Mouse (Mus musculus) forebrain, embryonic 13.5 days (tissue): ENCODE results near the gene Spock1. TPM values are rescaled to one million over a fixed set of nuclear protein-coding genes. Genes with fewer than 3 reads are reported as not detected.

ENCODE experiments used
- ATAC-seq: fragments of 200-750 bp; cut with Nextera tagmentation; 2 replicates; pipeline ENCODE4 v1.8.0; 2017
- H3K27ac ChIP-seq: fragments of 300-500 bp; sonication (generic); 2 replicates; pipeline ENCODE4 v1.5.1; 2015; ENCODE audit warnings: inconsistent platforms, mild to moderate bottlenecking, moderate library complexity
- H3K27me3 ChIP-seq: fragments of 300-500 bp; sonication (generic); 2 replicates; pipeline ENCODE4 v1.6.1; 2015; ENCODE audit warnings: mild to moderate bottlenecking, inconsistent platforms
- H3K36me3 ChIP-seq: fragments of 300-500 bp; sonication (generic); 2 replicates; pipeline ENCODE4 v1.6.1; 2015; ENCODE audit warnings: mild to moderate bottlenecking, inconsistent platforms; ENCODE audit not compliant: poor library complexity, severe bottlenecking
- H3K4me1 ChIP-seq: fragments of 300-500 bp; sonication (generic); 2 replicates; pipeline ENCODE4 v1.6.1; 2015; ENCODE audit warnings: inconsistent platforms
- H3K4me2 ChIP-seq: fragments of 300-500 bp; sonication (generic); 2 replicates; pipeline ENCODE4 v1.6.1; 2015; ENCODE audit warnings: inconsistent platforms, mild to moderate bottlenecking, moderate library complexity
- H3K4me3 ChIP-seq: fragments of 300-500 bp; sonication (generic); 2 replicates; pipeline ENCODE4 v1.5.1; 2015; ENCODE audit warnings: mild to moderate bottlenecking, inconsistent platforms
- H3K9ac ChIP-seq: fragments of 300-500 bp; sonication (generic); 2 replicates; pipeline ENCODE4 v1.6.1; 2015; ENCODE audit warnings: mild to moderate bottlenecking, inconsistent platforms
- H3K9me3 ChIP-seq: fragments of 300-500 bp; sonication (generic); replicated peaks from 2 replicates; pipeline ENCODE4 v1.6.1; 2016; ENCODE audit warnings: inconsistent platforms
- WGBS: fragments of 180-500 bp; shearing (Covaris S2); methylation state at CpG from one replicate; pipeline ENCODE4 v1.1.7; 2015; 5-methylcytosine and 5-hydroxymethylcytosine counted together
- polyA plus RNA-seq: library from polyadenylated mRNA; unstranded; fragments of >200 nt; fragmentation: Nextera tagmentation; extraction: Ambion mirVana; gene quantifications from 2 replicates; pipeline ENCODE4 v1.2.1, GENCODE M21; 2015

The Spock1 gene
- polyA plus RNA-seq, 1 experiment from 2014 or later: 13.2 TPM

GRCm38 (mm10) chr13:57671322-57671721, 236.8 kb downstream of the Spock1 start:
- H3K9ac ChIP-seq: no peak overlapping the region
- no peak overlapping the region for H3K4me3 ChIP-seq
- WGBS: 78% methylated on average over 5 of the region's 5 CpGs
- H3K4me2 ChIP-seq: no peak overlapping the region
- H3K4me1 ChIP-seq: peaks cover 21% of the 10 kb centered on the region
- H3K27ac ChIP-seq: no peak overlapping the region
- H3K36me3 ChIP-seq: no peaks in the 10 kb centered on the region
- H3K9me3 ChIP-seq: no peaks in the 10 kb centered on the region
- ATAC-seq: no peak
- H3K27me3 ChIP-seq: peaks cover 2% of the 10 kb centered on the region; the same call in 1 of the 2 replicates

- Histone ChIP-seq H3K27me3 (0 out of 2 replicates have a peak, but pooled peaks cover 3% of the 10 kb centered on the region), H3K4me2 (no peak overlapping the region), H3K9ac (no peak overlapping the region), H3K4me1 (peaks cover 23% of the 10 kb centered on the region), H3K27ac (no peak overlapping the region), H3K36me3 (no peaks in the 10 kb centered on the region), H3K4me3 (no peak overlapping the region), H3K9me3 (no peaks in the 10 kb centered on the region)
- WGBS: 58% methylated on average over 3 of the region's 3 CpGs
- ATAC-seq: no peak
Measured at GRCm38 (mm10) chr13:57667621-57668020, 240.5 kb downstream of the Spock1 start.

GRCm38 (mm10) chr13:57666173-57666842, 241.8 kb downstream of the Spock1 start:
- no peak overlapping the region for H3K27ac ChIP-seq
- WGBS: 36% methylated on average over 9 of the region's 9 CpGs
- no peaks in the 10 kb centered on the region for H3K9me3 ChIP-seq
- no peak overlapping the region for H3K9ac ChIP-seq
- no peak overlapping the region for H3K4me2 ChIP-seq
- peak; percentile 57 for ATAC-seq
- no peaks in the 10 kb centered on the region for H3K36me3 ChIP-seq
- H3K4me1 ChIP-seq: peaks cover 19% of the 10 kb centered on the region
- 0 out of 2 replicates have a peak, but pooled peaks cover 3% of the 10 kb centered on the region for H3K27me3 ChIP-seq
- H3K4me3 ChIP-seq: no peak overlapping the region

GRCm38 (mm10) chr13:57662554-57662953, 245.6 kb downstream of the Spock1 start:
- ATAC-seq: no peak
- Histone ChIP-seq H3K36me3 (no peaks in the 10 kb centered on the region), H3K4me2 (no peak overlapping the region), H3K4me1 (peaks cover 15% of the 10 kb centered on the region), H3K4me3 (no peak overlapping the region), H3K27ac (no peak overlapping the region), H3K9me3 (no peaks in the 10 kb centered on the region), H3K9ac (no peak overlapping the region), H3K27me3 (0 out of 2 replicates have a peak, but pooled peaks cover 3% of the 10 kb centered on the region)
- 81% methylated on average over 4 of the region's 4 CpGs for WGBS

GRCm38 (mm10) chr13:57660523-57660922, 247.6 kb downstream of the Spock1 start:
- Histone ChIP-seq H3K27ac (no peak overlapping the region), H3K9ac (no peak overlapping the region), H3K4me3 (no peak overlapping the region), H3K36me3 (no peaks in the 10 kb centered on the region), H3K9me3 (no peaks in the 10 kb centered on the region), H3K4me2 (no peak overlapping the region), H3K4me1 (no peaks in the 10 kb centered on the region), H3K27me3 (0 out of 2 replicates have a peak, but pooled peaks cover 3% of the 10 kb centered on the region)
- WGBS: 94% methylated on average over 2 of the region's 2 CpGs
- ATAC-seq: no peak

- no peaks in the 10 kb centered on the region for H3K36me3 ChIP-seq
- H3K27ac ChIP-seq: no peak overlapping the region
- no peaks in the 10 kb centered on the region for H3K4me1 ChIP-seq
- H3K27me3 ChIP-seq: 0 out of 2 replicates have a peak, but pooled peaks cover 3% of the 10 kb centered on the region
- 91% methylated on average over 3 of the region's 3 CpGs for WGBS
- no peak overlapping the region for H3K4me2 ChIP-seq
- no peak overlapping the region for H3K9ac ChIP-seq
- no peak for ATAC-seq
- H3K9me3 ChIP-seq: no peaks in the 10 kb centered on the region
- H3K4me3 ChIP-seq: no peak overlapping the region
Measured at GRCm38 (mm10) chr13:57659872-57660271, 248.3 kb downstream of the Spock1 start.

- Histone ChIP-seq H3K4me1 (no peaks in the 10 kb centered on the region), H3K4me2 (no peak overlapping the region), H3K4me3 (no peak overlapping the region), H3K27me3 (no peaks in the 10 kb centered on the region), H3K9me3 (no peaks in the 10 kb centered on the region), H3K9ac (no peak overlapping the region), H3K36me3 (no peaks in the 10 kb centered on the region), H3K27ac (no peak overlapping the region)
- no peak for ATAC-seq
- 82% methylated on average over 8 of the region's 8 CpGs for WGBS
Measured at GRCm38 (mm10) chr13:57656606-57657005, 251.5 kb downstream of the Spock1 start.

GRCm38 (mm10) chr13:57654362-57654761, 253.8 kb downstream of the Spock1 start:
- Histone ChIP-seq H3K4me2 (no peak overlapping the region), H3K4me3 (no peak overlapping the region), H3K27ac (no peak overlapping the region), H3K9ac (no peak overlapping the region), H3K27me3 (no peaks in the 10 kb centered on the region), H3K9me3 (no peaks in the 10 kb centered on the region), H3K4me1 (peaks cover 9% of the 10 kb centered on the region; the same call in 1 of the 2 replicates), H3K36me3 (no peaks in the 10 kb centered on the region)
- 69% methylated on average over 7 of the region's 7 CpGs for WGBS
- no peak for ATAC-seq

GRCm38 (mm10) chr13:57651236-57651635, 256.9 kb downstream of the Spock1 start:
- 82% methylated on average over 4 of the region's 4 CpGs for WGBS

GRCm38 (mm10) chr13:57648784-57649183, 259.3 kb downstream of the Spock1 start:
- Histone ChIP-seq H3K27me3 (no peaks in the 10 kb centered on the region), H3K4me1 (peaks cover 13% of the 10 kb centered on the region), H3K9ac (no peak overlapping the region), H3K36me3 (no peaks in the 10 kb centered on the region), H3K9me3 (no peaks in the 10 kb centered on the region; the same call in 1 of the 2 replicates), H3K27ac (no peak overlapping the region), H3K4me2 (no peak overlapping the region), H3K4me3 (no peak overlapping the region)
- ATAC-seq: no peak
- 78% methylated on average over 2 of the region's 2 CpGs for WGBS

More at GRCm38 (mm10) chr13:57651236-57651635, 256.9 kb downstream of the Spock1 start:
- Histone ChIP-seq H3K9me3 (no peaks in the 10 kb centered on the region), H3K27me3 (no peaks in the 10 kb centered on the region), H3K9ac (no peak overlapping the region), H3K4me1 (peaks cover 13% of the 10 kb centered on the region), H3K4me3 (no peak overlapping the region), H3K27ac (no peak overlapping the region), H3K36me3 (no peaks in the 10 kb centered on the region), H3K4me2 (no peak overlapping the region)
- ATAC-seq: no peak

GRCm38 (mm10) chr13:57647456-57647855, 260.7 kb downstream of the Spock1 start:
- H3K27ac ChIP-seq: no peak overlapping the region
- H3K4me2 ChIP-seq: no peak overlapping the region
- ATAC-seq: no peak
- H3K36me3 ChIP-seq: no peaks in the 10 kb centered on the region
- no peak overlapping the region for H3K4me3 ChIP-seq
- H3K27me3 ChIP-seq: no peaks in the 10 kb centered on the region
- no peaks in the 10 kb centered on the region; the same call in 1 of the 2 replicates for H3K9me3 ChIP-seq
- no peak overlapping the region for H3K9ac ChIP-seq
- 82% methylated on average over 4 of the region's 4 CpGs for WGBS
- H3K4me1 ChIP-seq: peaks cover 20% of the 10 kb centered on the region

GRCm38 (mm10) chr13:57643036-57643435, 265.1 kb downstream of the Spock1 start:
- H3K36me3 ChIP-seq: no peaks in the 10 kb centered on the region
- no peak overlapping the region for H3K27ac ChIP-seq
- H3K9me3 ChIP-seq: no peaks in the 10 kb centered on the region; the same call in 1 of the 2 replicates
- H3K4me3 ChIP-seq: no peak overlapping the region
- no peak for ATAC-seq
- WGBS: 72% methylated on average over 12 of the region's 12 CpGs
- H3K27me3 ChIP-seq: no peaks in the 10 kb centered on the region
- H3K4me2 ChIP-seq: no peak overlapping the region
- H3K9ac ChIP-seq: no peak overlapping the region
- H3K4me1 ChIP-seq: 0 out of 2 replicates have a peak, but pooled peaks cover 13% of the 10 kb centered on the region
